Mouse (Mus musculus) embryonic facial prominence, embryonic 14.5 days (tissue): ENCODE measurements around the gene Abat. TPM values are rescaled to one million over a fixed set of nuclear protein-coding genes. Genes with fewer than 3 reads are reported as not detected.

Experiments used
- ATAC-seq: fragments of 200-750 bp; cut with Nextera tagmentation; 2 replicates; pipeline ENCODE4 v1.8.0; 2017; ENCODE audit warnings: low read depth, moderate number of reproducible peaks, moderate TSS enrichment
- DNase-seq: peaks from one replicate; pipeline ENCODE4 v3.0.0-alpha.2; 2015; ENCODE audit warnings: low spot score
- H3K27ac ChIP-seq: fragments of 300-500 bp; sonication (generic); replicated peaks from 2 replicates; pipeline ENCODE4 v1.5.1; 2014; ENCODE audit warnings: low read depth, mild to moderate bottlenecking, low read length, moderate library complexity
- H3K27me3 ChIP-seq: fragments of 300-500 bp; sonication (generic); replicated peaks from 2 replicates; pipeline ENCODE4 v1.6.1; 2014; ENCODE audit warnings: low read length; ENCODE audit not compliant: control insufficient read depth, insufficient read depth
- H3K36me3 ChIP-seq: fragments of 300-500 bp; sonication (generic); 2 replicates; pipeline ENCODE4 v1.6.1; 2014; ENCODE audit warnings: low read length, mixed read lengths; ENCODE audit not compliant: control insufficient read depth, insufficient read depth
- H3K4me1 ChIP-seq: fragments of 300-500 bp; sonication (generic); 2 replicates; pipeline ENCODE4 v1.6.1; 2014; ENCODE audit warnings: antibody characterized with exemption, low read length; ENCODE audit not compliant: control insufficient read depth, insufficient read depth
- H3K4me2 ChIP-seq: fragments of 300-500 bp; sonication (generic); 2 replicates; pipeline ENCODE4 v1.6.1; 2014; ENCODE audit warnings: low read depth, mild to moderate bottlenecking, low read length, moderate library complexity, mixed read lengths
- H3K4me3 ChIP-seq: fragments of 300-500 bp; sonication (generic); 2 replicates; pipeline ENCODE4 v1.5.1; 2014; ENCODE audit warnings: low read depth, mild to moderate bottlenecking, low read length
- H3K9ac ChIP-seq: fragments of 300-500 bp; sonication (generic); 2 replicates; pipeline ENCODE4 v1.6.1; 2014; ENCODE audit warnings: low read depth, mild to moderate bottlenecking, low read length, moderate library complexity, mixed read lengths
- H3K9me3 ChIP-seq: fragments of 300-500 bp; sonication (generic); 2 replicates; pipeline ENCODE4 v1.6.1; 2016; ENCODE audit warnings: low read length; ENCODE audit not compliant: control insufficient read depth
- WGBS: fragments of 180-500 bp; shearing (Covaris S2); extraction: QIAGEN DNeasy Blood & Tissue Kit; methylation state at CpG from one replicate; pipeline ENCODE4 v1.1.7; 2014; 5-methylcytosine and 5-hydroxymethylcytosine counted together
- polyA plus RNA-seq: library from polyadenylated mRNA; unstranded; fragments of >200 nt; fragmentation: Nextera tagmentation; extraction: Ambion mirVana; gene quantifications from 2 replicates; pipeline ENCODE4 v1.2.1, GENCODE M21; 2014

The Abat gene
- polyA plus RNA-seq, 1 experiment from 2014 or later, result 18.0 TPM

- DNase-seq (no peak), ATAC-seq (no peak)
- no peaks in the 10 kb centered on the region for H3K27me3 ChIP-seq
- no peak overlapping the region for H3K4me2 ChIP-seq
- no peak overlapping the region for H3K27ac ChIP-seq
- H3K4me3 ChIP-seq, result no peak overlapping the region
- H3K9ac ChIP-seq, result no peak overlapping the region
- H3K9me3 ChIP-seq, result no peaks in the 10 kb centered on the region
- no peaks in the 10 kb centered on the region for H3K36me3 ChIP-seq
- WGBS, result 80% methylated on average over 7 of the region's 7 CpGs
- H3K4me1 ChIP-seq, result peaks cover 28% of the 10 kb centered on the region
These were observed 12.6 kb downstream of the Abat start for GRCm38 (mm10) chr16:8525877-8526276.

- Histone ChIP-seq H3K27me3 (no peaks in the 10 kb centered on the region), H3K27ac (no peak overlapping the region), H3K36me3 (no peaks in the 10 kb centered on the region), H3K9me3 (no peaks in the 10 kb centered on the region), H3K4me2 (peak overlapping the region; percentile 1; the same call in 1 of the 2 replicates), H3K4me3 (no peak overlapping the region), H3K4me1 (peaks cover 16% of the 10 kb centered on the region), H3K9ac (no peak overlapping the region)
- DNase-seq (no peak), ATAC-seq (no peak)
- 70% methylated on average over 1 of the region's 1 CpGs for WGBS
These were observed 16.2 kb downstream of the Abat start for GRCm38 (mm10) chr16:8529389-8529788.

GRCm38 (mm10) chr16:8530018-8530417, 16.8 kb downstream of the Abat start:
- no peaks in the 10 kb centered on the region for H3K36me3 ChIP-seq
- peaks cover 10% of the 10 kb centered on the region for H3K4me1 ChIP-seq
- H3K4me3 ChIP-seq, result no peak overlapping the region
- no peak overlapping the region for H3K9ac ChIP-seq
- H3K9me3 ChIP-seq, result no peaks in the 10 kb centered on the region
- ATAC-seq (0 out of 2 replicates have a peak, but pooled peaks have one; percentile 12), DNase-seq (no peak)
- no peaks in the 10 kb centered on the region for H3K27me3 ChIP-seq
- H3K27ac ChIP-seq, result no peak overlapping the region
- 51% methylated on average over 14 of the region's 14 CpGs for whole genome bisulfite sequencing
- peak overlapping the region; percentile 1; the same call in 1 of the 2 replicates for H3K4me2 ChIP-seq

GRCm38 (mm10) chr16:8532461-8532860, 19.2 kb downstream of the Abat start:
- DNase-seq, result no peak

GRCm38 (mm10) chr16:8532894-8533293, 19.7 kb downstream of the Abat start:
- no peak for ATAC-seq
- no peaks in the 10 kb centered on the region for H3K9me3 ChIP-seq
- H3K4me3 ChIP-seq, result no peak overlapping the region
- H3K9ac ChIP-seq, result no peak overlapping the region
- DNase-seq, result no peak
- no peaks in the 10 kb centered on the region for H3K36me3 ChIP-seq
- no peak overlapping the region for H3K4me2 ChIP-seq
- no peak overlapping the region for H3K27ac ChIP-seq
- peaks cover 9% of the 10 kb centered on the region; the same call in 1 of the 2 replicates for H3K4me1 ChIP-seq
- WGBS, result 76% methylated on average over 7 of the region's 7 CpGs
- H3K27me3 ChIP-seq, result no peaks in the 10 kb centered on the region

More at GRCm38 (mm10) chr16:8532461-8532860, 19.2 kb downstream of the Abat start:
- Histone ChIP-seq H3K4me2 (no peak overlapping the region), H3K27ac (no peak overlapping the region), H3K9ac (no peak overlapping the region), H3K4me3 (no peak overlapping the region), H3K9me3 (no peaks in the 10 kb centered on the region), H3K4me1 (peaks cover 9% of the 10 kb centered on the region; the same call in 1 of the 2 replicates), H3K27me3 (no peaks in the 10 kb centered on the region), H3K36me3 (no peaks in the 10 kb centered on the region)
- ATAC-seq, result no peak
- 92% methylated on average over 9 of the region's 9 CpGs for WGBS

- 85% methylated on average over 6 of the region's 6 CpGs for WGBS
- H3K36me3 ChIP-seq, result no peaks in the 10 kb centered on the region
- no peak overlapping the region for H3K9ac ChIP-seq
- H3K9me3 ChIP-seq, result no peaks in the 10 kb centered on the region
- H3K4me2 ChIP-seq, result no peak overlapping the region
- peaks cover 9% of the 10 kb centered on the region; the same call in 1 of the 2 replicates for H3K4me1 ChIP-seq
- no peak for DNase-seq
- no peak overlapping the region for H3K4me3 ChIP-seq
- H3K27ac ChIP-seq, result no peak overlapping the region
- H3K27me3 ChIP-seq, result no peaks in the 10 kb centered on the region
- no peak for ATAC-seq
These were observed 20.2 kb downstream of the Abat start for GRCm38 (mm10) chr16:8533477-8533876.

- DNase-seq (no peak), ATAC-seq (no peak)
- no peak overlapping the region for H3K27ac ChIP-seq
- H3K4me2 ChIP-seq, result no peak overlapping the region
- H3K36me3 ChIP-seq, result no peaks in the 10 kb centered on the region
- H3K9ac ChIP-seq, result no peak overlapping the region
- WGBS, result 86% methylated on average over 11 of the region's 11 CpGs
- H3K27me3 ChIP-seq, result no peaks in the 10 kb centered on the region
- H3K4me1 ChIP-seq, result peaks cover 13% of the 10 kb centered on the region
- H3K9me3 ChIP-seq, result no peaks in the 10 kb centered on the region
- no peak overlapping the region for H3K4me3 ChIP-seq
These were observed 21.4 kb downstream of the Abat start for GRCm38 (mm10) chr16:8534466-8535200.

- 81% methylated on average over 6 of the region's 6 CpGs for WGBS
- H3K9ac ChIP-seq, result no peak overlapping the region
- no peaks in the 10 kb centered on the region for H3K9me3 ChIP-seq
These were observed 22.2 kb downstream of the Abat start for GRCm38 (mm10) chr16:8535411-8535810.

More at GRCm38 (mm10) chr16:8535411-8535810, 22.2 kb downstream of the Abat start:
- Histone ChIP-seq H3K27me3 (no peaks in the 10 kb centered on the region), H3K4me2 (no peak overlapping the region), H3K27ac (no peak overlapping the region), H3K4me1 (peaks cover 14% of the 10 kb centered on the region), H3K4me3 (no peak overlapping the region), H3K36me3 (no peaks in the 10 kb centered on the region)
- DNase-seq (no peak), ATAC-seq (no peak)
